Mouse (Mus musculus): ENCODE measurements around the gene Smoc1. TPM values are rescaled to one million over a fixed set of nuclear protein-coding genes. Genes with fewer than 3 reads are reported as not detected.

Gene Smoc1
- polyA plus RNA-seq, 1 experiment from 2014 or later, result 7.7 TPM

- Histone ChIP-seq H3K4me3 (peak overlapping the region; percentile 64), H3K4me1 (peaks cover 42% of the 10 kb centered on the region), H3K9me3 (no peaks in the 10 kb centered on the region), H3K27me3 (peaks cover 55% of the 10 kb centered on the region), H3K27ac (no peak overlapping the region; the same call in 1 of the 2 replicates), H3K4me2 (replicated peaks) (peak overlapping the region; percentile 98), H3K36me3 (no peaks in the 10 kb centered on the region), H3K9ac (peak overlapping the region; percentile 43)
- no peak for ATAC-seq (ENCODE audit: low FRiP score, low read depth)
- 3% methylated on average over 16 of the region's 16 CpGs for WGBS
Observed at GRCm38 (mm10) chr12:81028291-81028920, 1.8 kb downstream of the Smoc1 start.

GRCm38 (mm10) chr12:81029731-81030130 lies 3.1 kb downstream of the Smoc1 start:
- H3K4me3 ChIP-seq, result no peak overlapping the region
- no peaks in the 10 kb centered on the region for H3K36me3 ChIP-seq
- WGBS, result 18% methylated on average over 4 of the region's 4 CpGs
- H3K9ac ChIP-seq, result no peak overlapping the region
- H3K27ac ChIP-seq, result no peak overlapping the region
- no peak overlapping the region for H3K4me2 ChIP-seq (replicated peaks)
- ATAC-seq (ENCODE audit: low FRiP score, low read depth), result no peak
- peaks cover 53% of the 10 kb centered on the region for H3K4me1 ChIP-seq
- H3K9me3 ChIP-seq, result no peaks in the 10 kb centered on the region
- peaks cover 50% of the 10 kb centered on the region for H3K27me3 ChIP-seq

GRCm38 (mm10) chr12:81031579-81031978 lies 5.0 kb downstream of the Smoc1 start:
- Histone ChIP-seq H3K9ac (no peak overlapping the region), H3K4me1 (peaks cover 50% of the 10 kb centered on the region), H3K27ac (no peak overlapping the region), H3K36me3 (no peaks in the 10 kb centered on the region), H3K4me2 (replicated peaks) (no peak overlapping the region), H3K9me3 (no peaks in the 10 kb centered on the region), H3K27me3 (peaks cover 36% of the 10 kb centered on the region), H3K4me3 (no peak overlapping the region)
- ATAC-seq (ENCODE audit: low FRiP score, low read depth), result no peak
- WGBS, result 74% methylated on average over 7 of the region's 7 CpGs

- Histone ChIP-seq H3K4me1 (peaks cover 37% of the 10 kb centered on the region), H3K27me3 (peaks cover 32% of the 10 kb centered on the region), H3K4me3 (no peak overlapping the region), H3K4me2 (replicated peaks) (peak overlapping the region; percentile 30; the same call in 1 of the 2 replicates), H3K9me3 (no peaks in the 10 kb centered on the region), H3K9ac (no peak overlapping the region), H3K36me3 (no peaks in the 10 kb centered on the region), H3K27ac (peak overlapping the region; percentile 55; the same call in 1 of the 2 replicates)
- 59% methylated on average over 15 of the region's 15 CpGs for WGBS
- ATAC-seq (ENCODE audit: low FRiP score, low read depth), result peak; percentile 70
Observed at GRCm38 (mm10) chr12:81033389-81034041, 6.9 kb downstream of the Smoc1 start.

- Histone ChIP-seq H3K36me3 (no peaks in the 10 kb centered on the region), H3K27me3 (peaks cover 29% of the 10 kb centered on the region), H3K27ac (no peak overlapping the region), H3K9me3 (no peaks in the 10 kb centered on the region), H3K4me1 (peaks cover 34% of the 10 kb centered on the region), H3K9ac (no peak overlapping the region), H3K4me3 (no peak overlapping the region), H3K4me2 (replicated peaks) (peak overlapping the region; percentile 30; the same call in 1 of the 2 replicates)
- WGBS, result 59% methylated on average over 4 of the region's 4 CpGs
- ATAC-seq (ENCODE audit: low FRiP score, low read depth), result peak; percentile 5; the same call in 1 of the 2 replicates
Observed at GRCm38 (mm10) chr12:81034042-81034417, 7.4 kb downstream of the Smoc1 start.

GRCm38 (mm10) chr12:81035850-81036249 lies 9.2 kb downstream of the Smoc1 start:
- WGBS, result 81% methylated on average over 6 of the region's 6 CpGs
- no peak overlapping the region for H3K27ac ChIP-seq
- H3K4me3 ChIP-seq, result no peak overlapping the region
- no peak for ATAC-seq (ENCODE audit: low FRiP score, low read depth)
- peaks cover 22% of the 10 kb centered on the region for H3K4me1 ChIP-seq
- no peak overlapping the region for H3K4me2 ChIP-seq (replicated peaks)
- H3K9ac ChIP-seq, result no peak overlapping the region
- H3K27me3 ChIP-seq, result peaks cover 26% of the 10 kb centered on the region
- no peaks in the 10 kb centered on the region for H3K36me3 ChIP-seq
- H3K9me3 ChIP-seq, result no peaks in the 10 kb centered on the region

GRCm38 (mm10) chr12:81043616-81044015 lies 17.0 kb downstream of the Smoc1 start:
- Histone ChIP-seq H3K27ac (no peak overlapping the region), H3K9me3 (no peaks in the 10 kb centered on the region), H3K4me2 (replicated peaks) (no peak overlapping the region), H3K4me3 (no peak overlapping the region), H3K4me1 (peaks cover 14% of the 10 kb centered on the region), H3K36me3 (no peaks in the 10 kb centered on the region), H3K9ac (no peak overlapping the region), H3K27me3 (peaks cover 17% of the 10 kb centered on the region)
- 86% methylated on average over 11 of the region's 11 CpGs for WGBS
- ATAC-seq (ENCODE audit: low FRiP score, low read depth), result no peak

GRCm38 (mm10) chr12:81046926-81047325 lies 20.3 kb downstream of the Smoc1 start:
- H3K4me3 ChIP-seq, result no peak overlapping the region
- WGBS, result 93% methylated on average over 5 of the region's 5 CpGs
- no peak overlapping the region for H3K27ac ChIP-seq
- no peak overlapping the region for H3K9ac ChIP-seq
- H3K36me3 ChIP-seq, result no peaks in the 10 kb centered on the region
- no peak for ATAC-seq (ENCODE audit: low FRiP score, low read depth)
- no peaks in the 10 kb centered on the region for H3K9me3 ChIP-seq
- no peak overlapping the region for H3K4me2 ChIP-seq (replicated peaks)
- peaks cover 3% of the 10 kb centered on the region for H3K4me1 ChIP-seq
- H3K27me3 ChIP-seq, result peaks cover 4% of the 10 kb centered on the region; the same call in 1 of the 2 replicates

GRCm38 (mm10) chr12:81049661-81050060 lies 23.1 kb downstream of the Smoc1 start:
- Histone ChIP-seq H3K9ac (no peak overlapping the region), H3K4me2 (replicated peaks) (no peak overlapping the region)
- WGBS, result 94% methylated on average over 5 of the region's 5 CpGs

GRCm38 (mm10) chr12:81055000-81055705 lies 28.5 kb downstream of the Smoc1 start:
- ATAC-seq (ENCODE audit: low FRiP score, low read depth), result no peak
- WGBS, result 53% methylated on average over 11 of the region's 11 CpGs
- H3K27ac ChIP-seq, result peak overlapping the region; percentile 28; the same call in 1 of the 2 replicates
- no peaks in the 10 kb centered on the region for H3K9me3 ChIP-seq
- H3K4me1 ChIP-seq, result peaks cover 15% of the 10 kb centered on the region
- H3K36me3 ChIP-seq, result no peaks in the 10 kb centered on the region
- no peak overlapping the region for H3K9ac ChIP-seq
- no peaks in the 10 kb centered on the region for H3K27me3 ChIP-seq
- peak overlapping the region; percentile 15; the same call in 1 of the 2 replicates for H3K4me2 ChIP-seq (replicated peaks)
- H3K4me3 ChIP-seq, result no peak overlapping the region

More at GRCm38 (mm10) chr12:81049661-81050060, 23.1 kb downstream of the Smoc1 start:
- no peaks in the 10 kb centered on the region for H3K9me3 ChIP-seq
- no peak overlapping the region for H3K4me3 ChIP-seq
- no peak overlapping the region for H3K27ac ChIP-seq
- no peaks in the 10 kb centered on the region for H3K27me3 ChIP-seq
- H3K36me3 ChIP-seq, result no peaks in the 10 kb centered on the region
- H3K4me1 ChIP-seq, result no peaks in the 10 kb centered on the region
- no peak for ATAC-seq (ENCODE audit: low FRiP score, low read depth)

GRCm38 (mm10) chr12:81055811-81056210 lies 29.2 kb downstream of the Smoc1 start:
- Histone ChIP-seq H3K4me2 (replicated peaks) (no peak overlapping the region), H3K27ac (no peak overlapping the region), H3K9ac (no peak overlapping the region), H3K4me1 (peaks cover 15% of the 10 kb centered on the region), H3K9me3 (no peaks in the 10 kb centered on the region), H3K27me3 (no peaks in the 10 kb centered on the region), H3K36me3 (no peaks in the 10 kb centered on the region), H3K4me3 (no peak overlapping the region)
- ATAC-seq (ENCODE audit: low FRiP score, low read depth), result no peak
- WGBS, result 87% methylated on average over 2 of the region's 2 CpGs

- Histone ChIP-seq H3K4me2 (replicated peaks) (no peak overlapping the region), H3K36me3 (no peaks in the 10 kb centered on the region), H3K4me1 (peaks cover 15% of the 10 kb centered on the region), H3K27ac (no peak overlapping the region), H3K27me3 (no peaks in the 10 kb centered on the region), H3K9me3 (no peaks in the 10 kb centered on the region), H3K9ac (no peak overlapping the region), H3K4me3 (no peak overlapping the region)
- WGBS, result 17% methylated on average over 4 of the region's 4 CpGs
- ATAC-seq (ENCODE audit: low FRiP score, low read depth), result no peak
Observed at GRCm38 (mm10) chr12:81057619-81058018, 31.0 kb downstream of the Smoc1 start.

Data from limb, embryonic 13.5 days (tissue).